Mouse (Mus musculus): Measurements from ENCODE around the gene Tchp. TPM values are rescaled to one million over a fixed set of nuclear protein-coding genes. Genes with fewer than 3 reads are reported as not detected.
A peak's percentile ranks its signal among the peaks of the same experiment; 100 is the strongest.

The Tchp gene
- polyA plus RNA-seq, 1 experiment from 2014 or later = 9.4 TPM

- Histone ChIP-seq H3K4me3 (replicated peaks; ENCODE audit: low read length) (no peak overlapping the region), H3K27ac (ENCODE audit: low read length) (no peak overlapping the region), H3K4me2 (ENCODE audit: low read depth, low read length) (no peak overlapping the region), H3K9ac (ENCODE audit: low read length) (no peak overlapping the region), H3K36me3 (ENCODE audit: control insufficient read depth, insufficient read depth, low read length) (peaks cover 23% of the 10 kb centered on the region), H3K27me3 (ENCODE audit: control insufficient read depth, insufficient read depth, low read length) (no peaks in the 10 kb centered on the region), H3K9me3 (replicated peaks; ENCODE audit: control insufficient read depth, low read length) (no peaks in the 10 kb centered on the region), H3K4me1 (ENCODE audit: control insufficient read depth, insufficient read depth, low read length) (no peaks in the 10 kb centered on the region)
- no peak for ATAC-seq (ENCODE audit: insufficient read depth, low FRiP score)
- 92% methylated on average over 10 of the region's 10 CpGs for WGBS
Observed at GRCm38 (mm10) chr5:114742572-114742971, 35.0 kb downstream of the Tchp start.

- no peaks in the 10 kb centered on the region for H3K27me3 ChIP-seq (ENCODE audit: control insufficient read depth, insufficient read depth, low read length)
- H3K9me3 ChIP-seq (replicated peaks; ENCODE audit: control insufficient read depth, low read length) = no peaks in the 10 kb centered on the region
- H3K9ac ChIP-seq (ENCODE audit: low read length) = no peak overlapping the region
- no peak overlapping the region for H3K4me3 ChIP-seq (replicated peaks; ENCODE audit: low read length)
- peaks cover 23% of the 10 kb centered on the region for H3K36me3 ChIP-seq (ENCODE audit: control insufficient read depth, insufficient read depth, low read length)
- no peaks in the 10 kb centered on the region for H3K4me1 ChIP-seq (ENCODE audit: control insufficient read depth, insufficient read depth, low read length)
- ATAC-seq (ENCODE audit: insufficient read depth, low FRiP score) = no peak
- H3K4me2 ChIP-seq (ENCODE audit: low read depth, low read length) = no peak overlapping the region
- H3K27ac ChIP-seq (ENCODE audit: low read length) = no peak overlapping the region
- 93% methylated on average over 13 of the region's 13 CpGs for WGBS
Observed at GRCm38 (mm10) chr5:114742998-114743696, 35.6 kb downstream of the Tchp start.

- Histone ChIP-seq H3K27me3 (ENCODE audit: control insufficient read depth, insufficient read depth, low read length) (no peaks in the 10 kb centered on the region), H3K9ac (ENCODE audit: low read length) (no peak overlapping the region), H3K4me2 (ENCODE audit: low read depth, low read length) (no peak overlapping the region), H3K36me3 (ENCODE audit: control insufficient read depth, insufficient read depth, low read length) (peaks cover 18% of the 10 kb centered on the region), H3K4me3 (replicated peaks; ENCODE audit: low read length) (no peak overlapping the region), H3K4me1 (ENCODE audit: control insufficient read depth, insufficient read depth, low read length) (no peaks in the 10 kb centered on the region), H3K9me3 (replicated peaks; ENCODE audit: control insufficient read depth, low read length) (no peaks in the 10 kb centered on the region), H3K27ac (ENCODE audit: low read length) (no peak overlapping the region)
- WGBS = 88% methylated on average over 8 of the region's 8 CpGs
- ATAC-seq (ENCODE audit: insufficient read depth, low FRiP score) = no peak
Observed at GRCm38 (mm10) chr5:114743697-114744090, 36.1 kb downstream of the Tchp start.

GRCm38 (mm10) chr5:114745581-114745980 lies 38.0 kb downstream of the Tchp start:
- no peak overlapping the region for H3K9ac ChIP-seq (ENCODE audit: low read length)
- no peak overlapping the region for H3K4me2 ChIP-seq (ENCODE audit: low read depth, low read length)
- H3K9me3 ChIP-seq (replicated peaks; ENCODE audit: control insufficient read depth, low read length) = no peaks in the 10 kb centered on the region
- H3K27ac ChIP-seq (ENCODE audit: low read length) = no peak overlapping the region
- H3K4me3 ChIP-seq (replicated peaks; ENCODE audit: low read length) = no peak overlapping the region
- WGBS = 79% methylated on average over 5 of the region's 5 CpGs
- H3K36me3 ChIP-seq (ENCODE audit: control insufficient read depth, insufficient read depth, low read length) = peaks cover 13% of the 10 kb centered on the region
- no peaks in the 10 kb centered on the region for H3K4me1 ChIP-seq (ENCODE audit: control insufficient read depth, insufficient read depth, low read length)
- no peak for ATAC-seq (ENCODE audit: insufficient read depth, low FRiP score)
- no peaks in the 10 kb centered on the region for H3K27me3 ChIP-seq (ENCODE audit: control insufficient read depth, insufficient read depth, low read length)

GRCm38 (mm10) chr5:114746886-114747285 lies 39.3 kb downstream of the Tchp start:
- Histone ChIP-seq H3K4me1 (ENCODE audit: control insufficient read depth, insufficient read depth, low read length) (no peaks in the 10 kb centered on the region), H3K27me3 (ENCODE audit: control insufficient read depth, insufficient read depth, low read length) (no peaks in the 10 kb centered on the region), H3K4me3 (replicated peaks; ENCODE audit: low read length) (no peak overlapping the region), H3K27ac (ENCODE audit: low read length) (no peak overlapping the region), H3K36me3 (ENCODE audit: control insufficient read depth, insufficient read depth, low read length) (peaks cover 10% of the 10 kb centered on the region), H3K4me2 (ENCODE audit: low read depth, low read length) (no peak overlapping the region), H3K9me3 (replicated peaks; ENCODE audit: control insufficient read depth, low read length) (no peaks in the 10 kb centered on the region), H3K9ac (ENCODE audit: low read length) (no peak overlapping the region)
- 90% methylated on average over 4 of the region's 4 CpGs for WGBS
- no peak for ATAC-seq (ENCODE audit: insufficient read depth, low FRiP score)

- no peak for ATAC-seq (ENCODE audit: insufficient read depth, low FRiP score)
- Histone ChIP-seq H3K27me3 (ENCODE audit: control insufficient read depth, insufficient read depth, low read length) (no peaks in the 10 kb centered on the region), H3K9me3 (replicated peaks; ENCODE audit: control insufficient read depth, low read length) (no peaks in the 10 kb centered on the region), H3K4me2 (ENCODE audit: low read depth, low read length) (no peak overlapping the region), H3K4me1 (ENCODE audit: control insufficient read depth, insufficient read depth, low read length) (no peaks in the 10 kb centered on the region), H3K27ac (ENCODE audit: low read length) (no peak overlapping the region), H3K4me3 (replicated peaks; ENCODE audit: low read length) (no peak overlapping the region), H3K9ac (ENCODE audit: low read length) (no peak overlapping the region), H3K36me3 (ENCODE audit: control insufficient read depth, insufficient read depth, low read length) (peaks cover 6% of the 10 kb centered on the region; the same call in 1 of the 2 replicates)
- WGBS = 94% methylated on average over 5 of the region's 5 CpGs
Observed at GRCm38 (mm10) chr5:114747521-114747920, 40.0 kb downstream of the Tchp start.

- no peaks in the 10 kb centered on the region for H3K4me1 ChIP-seq (ENCODE audit: control insufficient read depth, insufficient read depth, low read length)
- H3K27me3 ChIP-seq (ENCODE audit: control insufficient read depth, insufficient read depth, low read length) = no peaks in the 10 kb centered on the region
- no peak overlapping the region for H3K4me3 ChIP-seq (replicated peaks; ENCODE audit: low read length)
- H3K9me3 ChIP-seq (replicated peaks; ENCODE audit: control insufficient read depth, low read length) = no peaks in the 10 kb centered on the region
- H3K4me2 ChIP-seq (ENCODE audit: low read depth, low read length) = no peak overlapping the region
- no peak overlapping the region for H3K9ac ChIP-seq (ENCODE audit: low read length)
- ATAC-seq (ENCODE audit: insufficient read depth, low FRiP score) = no peak
- H3K27ac ChIP-seq (ENCODE audit: low read length) = 0 out of 2 replicates have a peak overlapping the region, but pooled peaks have one; percentile 17
- WGBS = 88% methylated on average over 10 of the region's 10 CpGs
- H3K36me3 ChIP-seq (ENCODE audit: control insufficient read depth, insufficient read depth, low read length) = 0 out of 2 replicates have a peak, but pooled peaks cover 10% of the 10 kb centered on the region
Observed at GRCm38 (mm10) chr5:114750325-114750724, 42.8 kb downstream of the Tchp start.

- ATAC-seq (ENCODE audit: insufficient read depth, low FRiP score) = no peak
- Histone ChIP-seq H3K36me3 (ENCODE audit: control insufficient read depth, insufficient read depth, low read length) (0 out of 2 replicates have a peak, but pooled peaks cover 10% of the 10 kb centered on the region), H3K4me1 (ENCODE audit: control insufficient read depth, insufficient read depth, low read length) (no peaks in the 10 kb centered on the region), H3K4me3 (replicated peaks; ENCODE audit: low read length) (no peak overlapping the region), H3K9me3 (replicated peaks; ENCODE audit: control insufficient read depth, low read length) (no peaks in the 10 kb centered on the region), H3K27ac (ENCODE audit: low read length) (no peak overlapping the region), H3K9ac (ENCODE audit: low read length) (no peak overlapping the region), H3K4me2 (ENCODE audit: low read depth, low read length) (no peak overlapping the region), H3K27me3 (ENCODE audit: control insufficient read depth, insufficient read depth, low read length) (no peaks in the 10 kb centered on the region)
- WGBS = 74% methylated on average over 10 of the region's 10 CpGs
Observed at GRCm38 (mm10) chr5:114752397-114752796, 44.8 kb downstream of the Tchp start.

- Histone ChIP-seq H3K9ac (ENCODE audit: low read length) (no peak overlapping the region), H3K36me3 (ENCODE audit: control insufficient read depth, insufficient read depth, low read length) (0 out of 2 replicates have a peak, but pooled peaks cover 10% of the 10 kb centered on the region), H3K4me3 (replicated peaks; ENCODE audit: low read length) (no peak overlapping the region), H3K4me1 (ENCODE audit: control insufficient read depth, insufficient read depth, low read length) (no peaks in the 10 kb centered on the region), H3K4me2 (ENCODE audit: low read depth, low read length) (no peak overlapping the region), H3K27me3 (ENCODE audit: control insufficient read depth, insufficient read depth, low read length) (no peaks in the 10 kb centered on the region), H3K9me3 (replicated peaks; ENCODE audit: control insufficient read depth, low read length) (no peaks in the 10 kb centered on the region), H3K27ac (ENCODE audit: low read length) (no peak overlapping the region)
- WGBS = 88% methylated on average over 12 of the region's 12 CpGs
- no peak for ATAC-seq (ENCODE audit: insufficient read depth, low FRiP score)
Observed at GRCm38 (mm10) chr5:114753384-114753783, 45.8 kb downstream of the Tchp start.

All from stomach, embryonic 16.5 days (tissue).